ENCODE assay signal across 25 mouse cellular contexts in the genomic region with DNA sequence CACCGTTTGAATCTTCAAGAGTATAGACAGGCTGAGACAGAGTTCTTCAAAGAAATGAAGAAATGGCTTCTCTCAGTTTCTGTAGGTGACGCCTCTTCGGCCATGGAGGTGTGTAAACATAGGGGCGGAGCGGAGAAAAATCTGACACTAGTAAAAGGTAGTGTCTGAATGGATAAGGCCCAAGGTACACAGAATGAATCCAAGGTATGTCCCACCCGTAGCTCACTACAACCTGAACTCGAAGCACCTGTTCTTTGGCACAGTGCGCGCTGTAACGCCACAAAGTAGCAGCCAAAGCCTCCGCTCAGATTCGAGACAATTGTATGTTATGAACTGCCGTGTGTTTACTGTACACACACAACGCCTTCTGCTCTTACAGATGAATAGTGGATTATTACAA. TPM values are rescaled to one million over a fixed set of nuclear protein-coding genes. Genes with fewer than 3 reads are reported as not detected.
"Had no signal": no experiment of that assay in that cellular context is flagged by ENCODE, and none has a peak within 500 bp of the region (broad histone marks: within the 10 kb centered on the region; RNA-seq: fewer than 3 reads in every experiment).

No protein-coding gene starts in this region.

- H3K27ac ChIP-seq: kidney, embryonic 15.5 days; left cerebral cortex, adult 2 months; limb, embryonic 12.5 days; limb, embryonic 15.5 days; liver, embryonic 14.5 days; macrophage; midbrain, embryonic 12.5 days; midbrain, embryonic 15.5 days; neural tube, embryonic 12.5 days; neural tube, embryonic 15.5 days had no signal

- H3K4me3 ChIP-seq: kidney, embryonic 15.5 days; left cerebral cortex, adult 2 months; limb, embryonic 12.5 days; limb, embryonic 15.5 days; midbrain, embryonic 12.5 days; midbrain, embryonic 15.5 days; neural tube, embryonic 12.5 days; neural tube, embryonic 15.5 days had no signal

- H3K36me3 ChIP-seq: kidney, embryonic 15.5 days; limb, embryonic 12.5 days; limb, embryonic 15.5 days; midbrain, embryonic 12.5 days; midbrain, embryonic 15.5 days; neural tube, embryonic 12.5 days; neural tube, embryonic 15.5 days had no signal

- ATAC-seq: liver, postnatal 0 days; midbrain, embryonic 15.5 days had no signal

- DNase-seq: kidney, adult 8-10 months; kidney, postnatal 10 days; kidney, postnatal 36 days; layer of hippocampus, postnatal 36 days; liver, postnatal 0 days; lung, embryonic 14.5 days; right cerebral cortex, adult 18-20 months; right cerebral cortex, postnatal 14 days; right cerebral cortex, postnatal 4 days; thymus, postnatal 25 days had no signal

- H3K9ac ChIP-seq: kidney, embryonic 15.5 days; limb, embryonic 12.5 days; limb, embryonic 15.5 days; liver, embryonic 14.5 days; liver, postnatal 0 days; lung, embryonic 14.5 days; midbrain, embryonic 12.5 days; midbrain, embryonic 15.5 days; neural tube, embryonic 12.5 days; neural tube, embryonic 15.5 days had no signal

- H3K4me2 ChIP-seq: kidney, embryonic 15.5 days; limb, embryonic 12.5 days; limb, embryonic 15.5 days; liver, embryonic 11.5 days; lung, embryonic 14.5 days; midbrain, embryonic 12.5 days; midbrain, embryonic 15.5 days; neural tube, embryonic 12.5 days; neural tube, embryonic 15.5 days had no signal

- H3K27me3 ChIP-seq: kidney, embryonic 15.5 days; limb, embryonic 12.5 days; limb, embryonic 15.5 days; midbrain, embryonic 12.5 days; midbrain, embryonic 15.5 days; neural tube, embryonic 12.5 days; neural tube, embryonic 15.5 days had no signal

- H3K9me3 ChIP-seq: kidney, embryonic 15.5 days; limb, embryonic 12.5 days; limb, embryonic 15.5 days; midbrain, embryonic 12.5 days; midbrain, embryonic 15.5 days; neural tube, embryonic 12.5 days; neural tube, embryonic 15.5 days had no signal

RNA-seq across cellular contexts. Expression of gene Cpsf4l, which starts 46.1 kb away (rescaled TPM):
- total RNA-seq: layer of hippocampus, postnatal 10 days; layer of hippocampus, postnatal 36 days; left cerebral cortex, adult 2 months; left cerebral cortex, postnatal 10 days; left cerebral cortex, postnatal 36 days; megakaryocyte, adult 5-6 weeks had no signal
- polyA plus RNA-seq: macrophage had no signal
